Mouse (Mus musculus) kidney, adult 2 months (tissue): ENCODE results near the gene Armc9.

ENCODE experiments used
- CTCF ChIP-seq: fragments of 200-500 bp; conservative IDR thresholded peaks from 2 replicates; pipeline ENCODE4 v1.5.1; 2011; ENCODE audit warnings: low read depth, mild to moderate bottlenecking, control low read depth, low read length, moderate library complexity, mixed read lengths; ENCODE audit not compliant: insufficient read depth, insufficient read length
- POLR2A ChIP-seq: fragments of 200-500 bp; IDR thresholded peaks from one replicate; pipeline ENCODE4 v1.6.1; 2011; ENCODE audit warnings: low read depth, low read length, control low read depth

DNA sequence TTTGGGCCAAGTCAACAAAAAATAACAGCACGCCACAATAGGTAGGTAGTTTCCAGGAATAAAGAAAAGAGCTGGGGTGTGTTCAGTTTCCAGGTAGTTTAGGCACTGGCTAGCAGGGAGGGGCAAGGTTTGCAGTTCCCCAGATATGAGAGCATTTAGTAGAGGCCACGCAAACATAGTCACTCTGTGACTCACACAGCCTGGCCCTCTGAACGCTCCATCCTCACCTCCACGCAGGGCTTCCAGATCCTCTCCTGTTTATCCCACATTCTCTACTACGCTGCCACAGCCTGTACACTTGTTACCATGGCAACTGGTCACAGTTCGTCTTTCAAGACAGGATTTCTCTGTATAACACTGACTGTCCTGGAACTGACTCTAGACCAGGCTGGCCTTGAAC is 70.6 kb downstream of the Armc9 start:
- no peak for TF ChIP-seq CTCF
- no peak for TF ChIP-seq POLR2A
